Mouse (Mus musculus) left cerebral cortex, adult 11 months (tissue): ENCODE measurements around the gene Hps6.

ENCODE experiments used
- DNase-seq: peaks from one replicate; pipeline ENCODE4 v3.0.0; 2022; ENCODE audit warnings: low spot score

Hps6 gene

GRCm38 (mm10) chr19:46030196-46030983 is 27.1 kb downstream of the Hps6 start:
- DNase-seq, result no peak

GRCm38 (mm10) chr19:46031689-46032432 is 28.6 kb downstream of the Hps6 start:
- DNase-seq, result no peak

DNA sequence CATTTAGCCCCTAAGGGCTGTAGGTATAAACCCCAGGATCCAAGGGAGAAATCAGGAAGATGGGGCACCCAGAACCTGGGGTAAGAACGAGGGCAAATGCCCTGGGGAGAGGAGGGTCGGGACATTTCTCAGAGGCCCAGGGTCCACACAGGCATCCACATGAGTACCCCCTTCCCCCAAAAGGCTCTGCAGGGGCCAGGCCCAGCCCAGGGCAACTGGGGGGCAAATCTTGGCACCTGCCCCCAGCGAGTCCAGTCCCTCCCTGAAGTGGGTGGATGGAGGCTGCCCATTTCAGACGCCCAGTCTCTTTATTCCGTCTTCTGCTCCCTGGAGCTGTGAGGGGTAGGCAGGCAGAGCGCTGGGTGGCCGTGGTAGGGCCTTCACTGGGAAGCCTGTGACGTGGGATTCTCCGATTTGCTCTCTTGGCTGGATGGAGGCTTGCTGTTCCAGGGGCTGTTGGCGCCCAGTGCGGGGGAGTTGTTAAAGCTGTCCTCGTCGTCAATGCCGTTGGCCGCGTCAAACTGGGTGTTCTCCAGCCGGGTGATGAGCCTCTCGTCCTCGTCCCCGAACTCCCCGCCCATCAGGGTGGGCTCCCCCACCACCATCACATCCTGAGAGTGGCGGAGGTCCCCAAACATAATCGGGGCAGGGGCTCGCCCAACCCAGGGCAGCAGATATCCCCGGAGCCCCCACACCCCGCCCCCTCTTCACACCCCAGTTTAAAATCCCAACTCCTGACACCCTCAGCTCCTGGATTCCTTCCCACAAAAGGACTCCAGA is 29.6 kb downstream of the Hps6 start:
- no peak for DNase-seq

GRCm38 (mm10) chr19:46033911-46034310 is 30.6 kb downstream of the Hps6 start:
- no peak for DNase-seq

- DNase-seq, result no peak
Observed at GRCm38 (mm10) chr19:46035971-46036370, 32.7 kb downstream of the Hps6 start.

DNA sequence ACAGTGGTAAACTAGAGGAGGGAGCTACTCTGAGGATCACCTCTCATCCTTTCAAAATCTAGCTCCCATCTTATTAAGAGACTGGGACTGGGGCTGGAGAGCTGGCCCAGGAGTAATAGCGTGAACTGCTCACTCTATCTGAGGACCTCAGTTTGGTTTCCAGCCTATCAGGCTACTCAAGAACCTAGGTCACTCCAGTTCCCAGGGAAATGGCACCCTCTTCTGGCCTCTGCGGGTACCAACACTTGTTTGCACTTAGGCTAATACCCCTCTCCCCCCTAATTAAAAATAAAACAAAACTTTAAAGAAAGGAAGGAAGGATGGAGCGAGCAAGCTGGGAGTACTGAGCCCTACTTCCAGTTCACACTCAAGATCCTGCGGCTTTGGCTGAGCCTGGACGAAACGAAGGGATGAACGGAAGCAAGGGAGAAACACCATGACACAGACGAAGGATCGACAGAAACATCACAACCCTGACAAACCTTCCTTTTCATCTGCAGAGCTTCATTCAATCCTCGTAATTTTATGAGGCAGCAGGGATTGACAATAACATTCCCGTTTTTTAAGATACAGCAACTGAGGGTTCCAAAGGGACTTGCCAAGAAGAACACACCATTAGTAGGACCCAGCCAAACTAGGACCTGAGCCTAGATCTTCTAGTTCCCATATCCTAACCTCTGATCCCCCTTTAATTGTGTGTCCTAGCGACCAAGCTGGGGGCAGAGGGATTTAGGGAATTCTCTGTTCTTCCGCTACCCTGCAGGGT is 33.4 kb downstream of the Hps6 start:
- no peak for DNase-seq

- no peak for DNase-seq
Observed at GRCm38 (mm10) chr19:46037243-46037924, 34.1 kb downstream of the Hps6 start.

DNA sequence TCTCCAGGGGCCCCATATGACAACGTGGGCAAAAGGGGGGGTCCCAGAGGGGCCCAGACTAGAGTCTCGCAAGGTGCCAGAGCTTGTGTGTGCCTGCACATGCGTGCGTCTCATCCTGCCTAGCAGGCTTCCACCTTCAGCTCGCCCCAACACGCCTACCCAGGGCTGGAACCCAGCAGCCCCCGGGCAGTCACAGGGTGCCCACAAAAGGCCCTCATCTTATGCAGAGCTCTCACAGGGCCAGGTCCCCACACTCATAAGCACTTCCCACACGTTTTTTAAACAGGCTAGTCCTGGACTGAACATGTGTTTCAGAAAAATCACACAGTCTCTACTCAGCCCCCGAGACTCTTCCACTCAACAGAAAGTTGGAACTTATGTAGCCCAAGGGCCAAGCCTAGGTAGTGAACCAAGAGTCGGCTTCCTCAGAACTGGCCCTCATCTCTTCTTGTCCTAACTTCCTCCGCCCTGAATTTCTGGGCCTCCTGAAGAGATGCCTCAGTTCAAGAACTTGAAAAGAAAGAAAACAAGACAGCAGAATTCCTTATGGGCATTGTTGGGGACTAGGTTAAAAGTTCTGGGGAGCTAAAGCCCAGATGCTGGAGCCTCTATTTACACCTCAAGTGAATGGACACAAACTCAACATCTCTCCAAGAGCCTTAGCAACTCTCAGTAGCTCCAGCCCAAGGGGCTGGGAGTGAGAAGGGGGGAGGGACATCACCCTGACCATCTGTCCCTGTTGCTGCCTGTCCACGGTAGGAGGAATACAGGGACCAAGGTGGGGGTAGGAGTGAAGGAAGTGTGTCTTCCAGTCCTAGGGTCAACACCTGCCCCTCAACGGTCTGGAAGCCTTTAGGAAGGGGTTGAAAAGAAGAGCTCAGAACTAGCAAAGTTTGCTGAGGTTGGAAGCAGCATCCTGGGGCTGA is 34.9 kb downstream of the Hps6 start:
- no peak for DNase-seq

DNA sequence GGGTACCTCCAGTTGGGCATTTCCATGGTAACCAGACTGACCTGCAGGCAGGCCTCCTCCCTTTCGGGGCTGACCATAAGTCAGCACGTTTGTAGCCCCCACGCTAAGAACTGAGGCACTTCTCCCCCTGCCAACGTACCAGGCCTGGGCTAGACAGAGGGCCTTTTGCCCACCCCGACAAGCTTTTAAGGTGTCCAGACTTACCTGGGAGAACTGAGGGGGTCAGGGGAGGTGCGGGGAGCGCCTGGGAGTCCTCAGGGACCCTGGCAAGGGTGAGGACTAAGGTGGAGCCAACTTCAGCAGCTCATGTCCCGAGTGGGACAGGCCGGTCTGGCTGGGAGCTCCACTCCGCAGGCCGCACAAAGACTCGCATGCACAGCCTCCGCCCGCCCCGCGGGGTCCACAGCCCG is 35.5 kb downstream of the Hps6 start:
- DNase-seq, result no peak

DNA sequence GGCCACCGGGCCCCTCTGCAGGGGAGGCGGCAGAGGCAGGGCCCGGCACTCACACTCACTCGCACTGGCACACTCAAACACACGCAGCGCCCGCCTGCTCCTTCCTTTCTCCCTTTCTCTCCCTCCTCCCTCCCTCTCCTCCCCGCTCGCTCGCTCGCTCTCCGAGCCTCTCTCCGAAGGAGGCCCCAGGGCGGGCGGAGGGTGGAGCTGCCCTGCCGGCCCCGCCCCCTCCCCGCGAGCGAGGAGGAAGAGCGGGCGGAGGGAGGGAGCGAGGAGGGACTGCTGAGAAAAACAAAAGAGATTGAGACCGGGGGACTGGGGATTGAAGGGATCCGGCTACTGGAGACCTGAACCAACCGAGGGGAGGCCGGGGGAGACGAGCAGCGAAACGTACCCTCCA is 36.2 kb downstream of the Hps6 start:
- DNase-seq, result no peak

GRCm38 (mm10) chr19:46040149-46040902 is 37.0 kb downstream of the Hps6 start:
- DNase-seq, result no peak

DNA sequence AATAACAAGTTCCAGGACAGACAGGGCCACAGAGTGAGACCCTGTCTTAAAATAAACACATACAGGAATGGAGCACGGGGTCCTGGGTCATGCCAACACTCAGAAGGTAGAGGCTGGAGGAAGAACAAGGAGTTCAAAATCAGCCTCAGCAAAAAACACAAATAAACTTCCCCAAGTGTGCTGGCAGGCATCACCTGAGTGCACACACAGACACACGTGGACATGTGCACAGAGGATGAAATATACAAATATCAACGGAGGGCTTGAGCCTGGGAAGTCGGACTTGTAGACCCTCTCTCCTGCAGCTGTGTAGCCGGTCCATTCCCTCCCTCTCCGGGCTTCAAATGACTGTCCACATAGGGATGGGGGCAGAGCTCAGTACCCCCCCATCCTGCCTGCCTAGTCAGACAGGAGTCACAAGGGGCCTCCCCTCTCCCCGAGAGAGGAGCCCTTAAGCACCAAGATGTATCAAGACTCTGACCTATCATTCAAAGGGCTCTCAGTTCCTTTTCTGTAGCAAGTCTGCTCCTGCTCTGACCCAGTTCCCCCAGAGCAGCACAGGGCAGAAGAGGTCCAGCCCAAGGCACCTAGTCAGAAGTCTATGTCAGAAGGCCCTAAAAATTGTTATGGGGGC is 38.1 kb downstream of the Hps6 start:
- DNase-seq, result no peak

DNA sequence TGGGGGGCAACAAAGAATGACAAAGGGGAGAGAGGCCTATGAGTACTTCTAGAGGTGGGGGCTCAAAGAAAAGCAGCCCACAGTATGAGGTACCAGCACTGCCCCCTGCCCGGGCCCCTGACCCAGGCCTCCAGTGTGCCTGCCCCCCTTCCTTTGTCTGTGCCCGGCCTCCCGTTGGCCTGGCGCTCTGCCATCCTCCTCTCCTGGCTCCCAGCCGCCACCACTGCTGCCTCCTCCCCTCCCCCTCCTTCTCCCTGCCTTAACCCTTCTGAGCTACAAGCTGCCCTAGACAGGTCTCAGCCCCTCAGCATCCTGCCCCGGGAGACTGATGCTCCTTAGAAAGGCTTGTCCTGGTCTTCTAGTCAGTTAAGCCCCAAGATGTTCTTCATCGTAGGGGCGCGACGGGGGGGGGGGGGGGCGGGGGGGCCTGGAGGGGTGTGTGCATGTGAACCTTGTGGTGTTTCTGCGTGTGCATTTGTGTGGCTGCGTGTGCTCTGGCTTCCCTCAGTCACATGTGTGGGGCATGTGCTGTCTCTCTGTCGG is 38.7 kb downstream of the Hps6 start:
- DNase-seq, result peak; percentile 78

- DNase-seq, result peak; percentile 72
Observed at GRCm38 (mm10) chr19:46042476-46043011, 39.2 kb downstream of the Hps6 start.

GRCm38 (mm10) chr19:46043380-46043779 is 40.1 kb downstream of the Hps6 start:
- no peak for DNase-seq

- DNase-seq, result no peak
Observed at GRCm38 (mm10) chr19:46044271-46044992, 41.1 kb downstream of the Hps6 start, which contains the start of gene Pprc1. TSS of gene Pprc1 (plus strand) at chr19:46044886.

DNA sequence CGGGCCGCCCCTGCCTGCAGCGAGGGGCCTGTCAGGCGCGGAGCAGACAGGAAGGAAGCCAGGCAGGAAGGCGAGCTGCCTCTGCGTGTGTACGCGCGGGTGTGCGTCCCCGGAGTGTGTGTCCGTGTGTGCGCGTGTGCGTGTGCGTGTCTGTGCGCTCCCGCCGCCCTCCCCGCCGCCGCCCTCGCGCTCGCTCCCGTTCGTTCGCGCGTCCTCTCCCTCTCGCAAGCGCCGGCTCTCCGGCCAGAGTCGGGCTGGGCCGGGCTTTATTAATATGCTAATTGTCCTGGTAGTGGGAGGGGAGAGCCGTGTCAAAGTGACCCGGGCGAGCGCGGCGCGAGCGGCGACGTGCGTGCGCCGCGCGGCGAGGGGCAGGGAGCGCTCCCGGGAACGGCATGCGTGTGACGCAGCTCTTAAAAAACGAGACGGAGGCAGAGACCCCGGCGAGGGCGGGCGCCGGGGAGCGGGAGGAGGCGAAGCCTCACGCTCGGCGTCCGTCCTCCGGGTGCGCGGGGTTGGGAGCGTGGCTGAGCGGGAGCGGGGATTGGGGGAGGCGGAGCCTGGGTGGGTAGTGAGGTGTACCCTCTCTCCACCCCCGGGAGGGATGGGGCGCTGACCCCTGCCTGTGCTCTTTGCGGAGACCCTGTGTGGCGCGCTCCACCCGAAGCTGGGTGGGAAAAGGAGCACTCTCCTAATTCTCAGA is 41.8 kb downstream of the Hps6 start, which contains the start of gene Ldb1:
Ldb1 (minus strand) TSS at position 222 of the 703 bp plus-strand sequence.
- peak; percentile 80 for DNase-seq
